Mouse (Mus musculus): ENCODE measurements at regions not wholly inside any gene's neighbourhood (a gene's known extent, or its start where the extent isn't known, plus 50 kb on each side); places are given as distances from the start of the nearest gene placed in this dataset.

- DNase-seq, result no peak
Observed at GRCm38 (mm10) chr7:78971644-78972313, 58.6 kb downstream of the Isg20 start.

DNA sequence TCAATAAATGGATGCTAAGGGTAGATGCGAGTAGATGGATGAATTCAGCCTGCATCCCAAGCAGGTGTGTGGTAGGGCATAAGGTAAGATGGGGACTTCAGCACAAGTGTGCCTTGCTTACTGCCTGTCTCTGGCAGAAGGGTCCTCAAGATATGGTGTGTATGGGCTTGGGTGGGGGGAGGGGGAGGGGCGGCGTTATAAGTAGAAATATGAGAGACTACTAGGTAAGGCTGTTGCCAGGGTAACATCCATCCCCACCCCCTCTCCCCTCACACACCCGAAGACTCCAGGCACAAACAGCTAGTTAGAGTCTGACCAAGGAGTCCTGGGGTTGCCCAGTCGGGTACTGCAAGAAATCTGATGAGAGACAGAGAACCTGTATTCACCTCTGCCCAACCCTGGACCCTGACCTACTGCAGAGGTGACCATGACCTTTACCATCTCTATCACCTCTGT, 63.5 kb upstream of the Acan start:
- no peak for DNase-seq

- peak; percentile 51 for DNase-seq
Observed at GRCm38 (mm10) chr7:78990302-78991038, 62.8 kb upstream of the Acan start.

- peak; percentile 65 for DNase-seq
Observed at GRCm38 (mm10) chr7:78992991-78993390, 60.3 kb upstream of the Acan start.

GRCm38 (mm10) chr7:78994134-78994533, 59.1 kb upstream of the Acan start:
- no peak for DNase-seq

GRCm38 (mm10) chr7:78995034-78995433, 58.2 kb upstream of the Acan start:
- DNase-seq, result no peak

DNA sequence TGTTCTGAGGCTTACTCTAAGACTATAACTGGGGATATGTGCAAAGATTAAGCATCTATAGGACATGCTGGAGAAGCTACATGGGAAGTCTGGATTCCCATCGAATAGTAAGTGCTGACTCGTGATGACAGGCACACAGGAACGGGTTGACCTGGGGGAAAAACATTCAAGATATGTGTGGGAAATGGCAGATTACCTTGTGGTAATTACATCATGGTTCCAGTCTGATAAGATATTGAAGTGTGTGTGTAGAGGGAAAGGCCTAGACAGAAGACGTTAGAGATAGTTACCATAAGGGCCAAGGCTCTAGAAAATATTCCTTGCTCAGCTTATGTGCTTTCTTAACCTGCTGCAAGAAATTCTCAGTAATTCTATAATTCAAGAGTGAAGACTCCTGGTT, 57.5 kb upstream of the Acan start:
- no peak for DNase-seq
